Mouse (Mus musculus) neural tube, embryonic 10.5 days (tissue): ENCODE measurements at regions not wholly inside any gene's neighbourhood (a gene's known extent, or its start where the extent isn't known, plus 50 kb on each side); places are given as distances from the start of the nearest gene placed in this dataset.

Experiments
- DNase-seq: peaks from one replicate; pipeline ENCODE4 v3.0.0-alpha.2; 2017; ENCODE audit warnings: low spot score; ENCODE audit errors: extremely low spot score

- no peak for DNase-seq
These were observed 110.9 kb downstream of the Ndufa4 start for GRCm38 (mm10) chr6:11796361-11796760.

- DNase-seq = peak; percentile 20
These were observed 113.9 kb downstream of the Ndufa4 start for GRCm38 (mm10) chr6:11793366-11793765.

- DNase-seq = no peak
These were observed 115.1 kb downstream of the Ndufa4 start for GRCm38 (mm10) chr6:11792186-11792585.

DNA sequence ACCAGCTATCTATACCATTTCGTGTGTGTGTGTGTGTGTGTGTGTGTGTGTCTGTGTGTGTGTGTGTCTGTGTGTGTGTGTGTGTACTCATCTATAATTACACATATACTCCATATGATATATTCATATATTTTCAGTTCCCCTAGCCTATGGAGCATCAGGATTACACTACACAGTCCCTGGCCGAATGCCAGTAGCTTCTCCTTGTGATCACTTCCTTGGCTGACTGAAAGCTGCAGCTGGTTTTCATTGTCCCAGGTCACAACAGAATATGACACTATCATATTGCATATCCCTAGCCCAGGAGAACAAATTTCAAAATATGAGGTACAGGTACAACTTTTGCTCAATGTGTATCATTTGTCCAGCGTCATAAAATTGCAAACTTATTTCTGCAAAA lies 116.2 kb downstream of the Ndufa4 start:
- DNase-seq = no peak

DNA sequence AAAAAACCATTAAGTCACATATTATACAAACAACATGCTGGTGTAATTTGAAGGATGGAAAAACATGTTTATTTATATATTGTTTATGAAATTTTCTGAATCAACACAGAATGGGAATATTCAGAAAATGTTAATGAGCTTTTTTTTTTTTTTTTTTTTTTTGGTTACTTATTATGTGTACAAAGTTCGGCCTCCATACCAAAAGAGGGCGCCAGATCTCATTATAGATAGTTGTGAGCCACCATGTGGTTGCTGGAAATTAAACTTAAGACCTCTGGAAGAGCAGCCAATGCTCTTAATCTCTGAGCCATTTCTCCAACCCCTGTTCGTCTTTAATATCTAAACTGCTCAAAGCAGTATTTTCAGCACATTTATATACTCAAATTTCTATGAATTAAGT lies 133.3 kb downstream of the Ndufa4 start:
- no peak for DNase-seq

- no peak for DNase-seq
These were observed 144.4 kb downstream of the Ndufa4 start for GRCm38 (mm10) chr6:11762912-11763311.

DNA sequence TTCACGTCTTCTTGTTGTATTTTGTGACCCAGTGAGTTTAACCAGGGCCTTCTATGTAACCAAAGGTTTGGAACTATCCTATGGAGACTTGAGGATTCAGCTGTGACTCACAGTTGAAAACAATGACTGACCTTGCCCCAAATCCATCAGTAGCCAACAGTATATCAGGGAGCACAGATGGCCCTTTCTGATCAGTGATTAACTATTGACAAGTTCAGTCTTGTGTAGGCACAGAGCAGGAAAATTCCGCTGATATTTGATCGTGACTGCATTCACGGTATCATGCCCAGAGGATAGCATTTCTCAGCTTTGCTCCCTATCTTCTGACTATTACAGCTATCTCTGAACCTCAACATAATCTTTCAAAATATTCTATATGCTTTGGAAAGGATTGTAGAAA lies 169.6 kb downstream of the Ndufa4 start:
- DNase-seq = no peak

DNA sequence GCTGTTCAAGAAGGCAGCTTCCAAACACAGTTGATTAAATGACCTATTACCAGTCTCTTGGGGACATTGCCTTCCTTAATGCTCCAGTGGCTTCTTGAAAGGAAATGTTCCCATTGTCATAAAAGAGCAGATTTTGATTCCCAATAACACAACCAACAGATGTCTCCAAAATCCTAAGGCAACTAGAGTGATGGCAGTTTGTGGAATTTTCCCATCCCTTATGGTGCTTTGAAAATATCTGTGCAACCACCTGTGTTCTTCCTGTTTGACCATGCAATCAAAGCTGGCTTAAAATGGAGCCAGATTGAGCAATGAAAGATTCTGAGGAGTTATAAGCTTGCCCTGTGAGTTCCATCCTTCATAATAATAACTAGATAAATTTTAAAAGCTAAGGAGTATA lies 176.2 kb downstream of the Ndufa4 start:
- DNase-seq = no peak

- no peak for DNase-seq
These were observed 176.6 kb downstream of the Ndufa4 start for GRCm38 (mm10) chr6:11730667-11731066.

DNA sequence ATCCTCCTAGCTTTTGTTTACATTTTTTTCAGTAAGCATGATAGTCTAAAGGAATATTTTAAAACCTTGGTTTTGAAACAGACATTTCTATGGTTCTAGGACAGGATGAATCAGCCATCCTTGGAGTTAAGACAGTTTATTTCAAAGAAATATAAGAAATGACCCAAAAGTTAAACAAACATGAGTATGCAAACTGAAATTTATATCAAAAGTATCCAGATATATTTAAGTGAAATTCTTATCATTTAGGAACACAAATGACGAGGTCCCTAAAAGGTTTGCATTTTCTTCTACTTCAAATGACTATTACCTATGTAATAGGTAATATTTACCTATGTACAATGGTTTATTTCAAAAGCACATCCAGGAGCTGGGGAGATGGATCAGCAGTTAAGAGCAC lies 179.5 kb downstream of the Ndufa4 start:
- DNase-seq = no peak

GRCm38 (mm10) chr6:11727370-11727769 lies 179.9 kb downstream of the Ndufa4 start:
- DNase-seq = no peak

GRCm38 (mm10) chr6:11723519-11723918 lies 183.8 kb downstream of the Ndufa4 start:
- no peak for DNase-seq

DNA sequence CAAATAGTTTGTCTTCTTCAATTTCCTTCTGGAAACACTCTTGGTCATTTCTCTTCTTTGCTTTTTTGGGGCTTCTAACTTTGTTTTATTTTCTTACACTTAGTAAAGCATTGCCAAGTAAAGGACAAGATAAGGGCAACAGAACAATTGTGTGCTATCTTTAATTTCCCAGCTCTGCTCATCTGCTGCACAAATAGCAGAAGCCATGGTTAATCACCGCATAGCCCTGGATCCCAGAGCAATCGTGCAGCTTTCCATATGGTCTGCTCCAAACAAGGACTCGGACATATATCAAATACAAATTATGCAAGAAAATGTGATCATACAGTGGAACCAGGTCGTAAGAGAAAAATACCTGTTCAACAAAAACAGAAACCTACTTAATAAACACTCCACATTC lies 187.0 kb downstream of the Ndufa4 start:
- DNase-seq = no peak

GRCm38 (mm10) chr6:11710581-11710980 lies 196.7 kb downstream of the Ndufa4 start:
- no peak for DNase-seq

GRCm38 (mm10) chr6:11709465-11709864 lies 197.8 kb downstream of the Ndufa4 start:
- DNase-seq = no peak
